Mouse (Mus musculus): ENCODE measurements around the gene Lamc1. TPM values are rescaled to one million over a fixed set of nuclear protein-coding genes. Genes with fewer than 3 reads are reported as not detected.
A peak's percentile ranks its signal among the peaks of the same experiment; 100 is the strongest.

Lamc1 gene
- polyA plus RNA-seq, 1 experiment from 2014 or later = 26.5 TPM

- ATAC-seq (ENCODE audit: low FRiP score) = no peak
- Histone ChIP-seq H3K27me3 (ENCODE audit: control insufficient read depth, insufficient read depth, low read length) (no peaks in the 10 kb centered on the region), H3K4me3 (ENCODE audit: low read depth, low read length) (no peak overlapping the region), H3K4me2 (no peak overlapping the region), H3K27ac (ENCODE audit: low read depth, low read length) (no peak overlapping the region), H3K4me1 (ENCODE audit: control insufficient read depth, insufficient read depth, low read length) (peaks cover 2% of the 10 kb centered on the region; the same call in 1 of the 2 replicates), H3K9ac (ENCODE audit: low read length) (no peak overlapping the region), H3K9me3 (ENCODE audit: control insufficient read depth, low read length) (no peaks in the 10 kb centered on the region), H3K36me3 (ENCODE audit: control insufficient read depth, insufficient read depth, low read length) (no peaks in the 10 kb centered on the region)
- DNase-seq (ENCODE audit: low spot score, missing footprints) = no peak
- whole genome bisulfite sequencing = 33% methylated on average over 4 of the region's 4 CpGs
Observed at GRCm38 (mm10) chr1:153281483-153281882, 51.1 kb downstream of the Lamc1 start.

DNA sequence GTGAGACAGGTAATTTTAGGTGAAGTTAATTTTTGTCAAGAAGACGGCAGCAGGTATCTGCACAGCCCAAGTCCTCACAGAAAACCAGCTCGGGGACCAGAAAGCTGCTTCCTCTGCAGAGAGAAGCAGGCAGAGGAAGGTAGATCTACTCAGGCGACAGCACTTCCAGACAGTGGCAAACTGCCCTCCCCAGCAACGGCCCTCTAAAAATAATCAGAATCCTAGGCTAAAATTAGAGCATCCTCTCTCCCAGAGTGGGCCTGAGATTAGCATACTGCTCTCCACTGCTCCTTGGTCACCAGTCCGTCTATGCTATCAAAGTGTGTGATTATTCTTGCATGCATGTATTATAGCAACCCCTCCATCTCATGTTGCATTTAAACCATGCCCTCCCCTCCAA is 52.2 kb downstream of the Lamc1 start:
- H3K9ac ChIP-seq (ENCODE audit: low read length) = no peak overlapping the region
- no peak overlapping the region for H3K4me3 ChIP-seq (ENCODE audit: low read depth, low read length)
- no peaks in the 10 kb centered on the region for H3K27me3 ChIP-seq (ENCODE audit: control insufficient read depth, insufficient read depth, low read length)
- 82% methylated on average over 5 of the region's 5 CpGs for WGBS
- H3K4me2 ChIP-seq = no peak overlapping the region
- DNase-seq (ENCODE audit: low spot score, missing footprints) (no peak), ATAC-seq (ENCODE audit: low FRiP score) (no peak)
- no peak overlapping the region for H3K27ac ChIP-seq (ENCODE audit: low read depth, low read length)
- H3K9me3 ChIP-seq (ENCODE audit: control insufficient read depth, low read length) = no peaks in the 10 kb centered on the region
- peaks cover 2% of the 10 kb centered on the region; the same call in 1 of the 2 replicates for H3K4me1 ChIP-seq (ENCODE audit: control insufficient read depth, insufficient read depth, low read length)
- H3K36me3 ChIP-seq (ENCODE audit: control insufficient read depth, insufficient read depth, low read length) = no peaks in the 10 kb centered on the region

DNA sequence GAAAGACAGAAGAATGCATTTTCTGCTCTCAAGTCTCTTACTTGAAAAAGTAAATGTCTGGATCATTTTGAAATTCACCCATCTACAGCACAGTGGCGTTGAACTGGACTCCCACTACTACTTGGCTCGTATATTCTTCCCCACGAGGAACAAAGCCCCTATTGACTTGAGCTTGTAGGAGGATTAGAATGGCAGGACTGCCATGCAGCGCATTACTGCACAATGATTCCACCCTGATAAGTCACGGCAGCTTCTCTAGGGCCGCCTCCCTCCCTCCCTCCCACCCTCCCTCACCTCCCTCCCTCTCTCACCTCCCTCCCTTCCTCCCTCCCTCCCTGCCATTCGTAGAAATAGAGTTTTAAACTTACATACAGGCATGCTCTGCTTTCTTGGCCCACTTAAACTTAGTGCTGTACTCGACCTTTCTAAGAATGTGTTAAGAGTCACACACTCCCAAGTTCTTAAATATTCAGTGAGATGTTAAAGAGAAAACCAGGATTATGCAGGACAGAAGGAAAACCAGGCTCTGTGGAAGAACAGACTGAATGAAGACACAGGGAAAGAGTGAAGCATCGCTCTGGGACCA is 54.5 kb downstream of the Lamc1 start:
- H3K36me3 ChIP-seq (ENCODE audit: control insufficient read depth, insufficient read depth, low read length) = no peaks in the 10 kb centered on the region
- WGBS = 35% methylated on average over 9 of the region's 9 CpGs
- H3K4me1 ChIP-seq (ENCODE audit: control insufficient read depth, insufficient read depth, low read length) = peaks cover 2% of the 10 kb centered on the region; the same call in 1 of the 2 replicates
- H3K9ac ChIP-seq (ENCODE audit: low read length) = no peak overlapping the region
- H3K4me3 ChIP-seq (ENCODE audit: low read depth, low read length) = no peak overlapping the region
- peak; percentile 72 for ATAC-seq (ENCODE audit: low FRiP score)
- H3K27ac ChIP-seq (ENCODE audit: low read depth, low read length) = no peak overlapping the region
- no peaks in the 10 kb centered on the region for H3K9me3 ChIP-seq (ENCODE audit: control insufficient read depth, low read length)
- no peak overlapping the region for H3K4me2 ChIP-seq
- DNase-seq (ENCODE audit: low spot score, missing footprints) = peak; percentile 86
- H3K27me3 ChIP-seq (ENCODE audit: control insufficient read depth, insufficient read depth, low read length) = no peaks in the 10 kb centered on the region

DNA sequence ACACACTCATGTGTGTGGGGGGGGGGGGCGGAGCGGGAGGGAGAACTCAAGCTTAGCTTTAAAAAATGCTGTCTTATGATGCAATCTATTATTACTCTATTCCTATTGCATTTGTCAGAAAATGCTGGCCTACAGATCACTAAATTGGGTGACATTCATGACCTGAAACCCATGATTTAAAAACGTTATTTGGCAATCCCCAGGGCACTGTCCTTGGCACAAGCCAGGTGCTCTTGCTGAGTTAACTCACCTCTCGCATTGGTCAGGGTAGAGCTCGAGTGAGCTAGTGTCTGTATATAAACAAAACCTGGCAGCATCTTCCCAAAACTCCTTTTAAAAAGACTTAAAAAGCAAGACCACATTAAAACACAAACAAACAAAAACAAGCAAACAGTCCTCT is 57.1 kb downstream of the Lamc1 start:
- DNase-seq (ENCODE audit: low spot score, missing footprints) (no peak), ATAC-seq (ENCODE audit: low FRiP score) (no peak)
- Histone ChIP-seq H3K9ac (ENCODE audit: low read length) (no peak overlapping the region), H3K27me3 (ENCODE audit: control insufficient read depth, insufficient read depth, low read length) (no peaks in the 10 kb centered on the region), H3K4me2 (no peak overlapping the region), H3K27ac (ENCODE audit: low read depth, low read length) (no peak overlapping the region), H3K9me3 (ENCODE audit: control insufficient read depth, low read length) (no peaks in the 10 kb centered on the region), H3K4me3 (ENCODE audit: low read depth, low read length) (no peak overlapping the region), H3K36me3 (ENCODE audit: control insufficient read depth, insufficient read depth, low read length) (no peaks in the 10 kb centered on the region), H3K4me1 (ENCODE audit: control insufficient read depth, insufficient read depth, low read length) (peaks cover 2% of the 10 kb centered on the region; the same call in 1 of the 2 replicates)
- WGBS = 88% methylated on average over 5 of the region's 5 CpGs

- DNase-seq (ENCODE audit: low spot score, missing footprints) (no peak), ATAC-seq (ENCODE audit: low FRiP score) (no peak)
- Histone ChIP-seq H3K27me3 (ENCODE audit: control insufficient read depth, insufficient read depth, low read length) (no peaks in the 10 kb centered on the region), H3K36me3 (ENCODE audit: control insufficient read depth, insufficient read depth, low read length) (no peaks in the 10 kb centered on the region), H3K9me3 (ENCODE audit: control insufficient read depth, low read length) (no peaks in the 10 kb centered on the region), H3K4me3 (ENCODE audit: low read depth, low read length) (no peak overlapping the region), H3K4me1 (ENCODE audit: control insufficient read depth, insufficient read depth, low read length) (peaks cover 2% of the 10 kb centered on the region; the same call in 1 of the 2 replicates), H3K9ac (ENCODE audit: low read length) (no peak overlapping the region), H3K27ac (ENCODE audit: low read depth, low read length) (no peak overlapping the region), H3K4me2 (no peak overlapping the region)
- 88% methylated on average over 6 of the region's 6 CpGs for WGBS
Observed at GRCm38 (mm10) chr1:153274611-153275010, 58.0 kb downstream of the Lamc1 start.

DNA sequence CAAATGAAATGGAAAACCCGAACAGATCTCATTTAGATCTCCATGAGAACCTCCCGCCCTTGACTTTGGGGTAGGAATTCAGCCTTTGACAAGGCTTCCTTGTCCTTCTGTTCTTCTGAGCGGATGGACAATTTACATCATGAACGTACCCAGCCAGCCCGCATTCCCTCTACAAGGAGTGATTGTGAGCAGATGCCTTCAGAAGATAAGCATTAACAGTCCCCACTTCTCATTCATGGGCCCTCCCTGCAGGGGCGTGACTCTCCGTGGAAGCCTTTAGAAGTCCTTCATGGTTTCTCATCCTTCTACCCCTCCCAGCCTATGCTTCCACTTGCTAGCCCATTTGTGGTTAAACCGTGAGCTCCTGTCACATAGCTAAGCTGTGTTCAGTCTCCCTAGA is 58.9 kb downstream of the Lamc1 start:
- WGBS = 78% methylated on average over 8 of the region's 8 CpGs
- ATAC-seq (ENCODE audit: low FRiP score) = no peak

GRCm38 (mm10) chr1:153270827-153271226 is 61.8 kb downstream of the Lamc1 start:
- DNase-seq (ENCODE audit: low spot score, missing footprints) (no peak), ATAC-seq (ENCODE audit: low FRiP score) (no peak)
- no peak overlapping the region for H3K4me3 ChIP-seq (ENCODE audit: low read depth, low read length)
- no peaks in the 10 kb centered on the region for H3K27me3 ChIP-seq (ENCODE audit: control insufficient read depth, insufficient read depth, low read length)
- H3K27ac ChIP-seq (ENCODE audit: low read depth, low read length) = no peak overlapping the region
- 94% methylated on average over 15 of the region's 15 CpGs for WGBS
- no peaks in the 10 kb centered on the region for H3K36me3 ChIP-seq (ENCODE audit: control insufficient read depth, insufficient read depth, low read length)
- H3K4me2 ChIP-seq = no peak overlapping the region
- no peak overlapping the region for H3K9ac ChIP-seq (ENCODE audit: low read length)
- no peaks in the 10 kb centered on the region for H3K9me3 ChIP-seq (ENCODE audit: control insufficient read depth, low read length)
- peaks cover 6% of the 10 kb centered on the region for H3K4me1 ChIP-seq (ENCODE audit: control insufficient read depth, insufficient read depth, low read length)

More for the DNA sequence above, 58.9 kb downstream of the Lamc1 start:
- H3K9me3 ChIP-seq (ENCODE audit: control insufficient read depth, low read length) = no peaks in the 10 kb centered on the region
- no peak for DNase-seq (ENCODE audit: low spot score, missing footprints)
- H3K9ac ChIP-seq (ENCODE audit: low read length) = no peak overlapping the region
- no peak overlapping the region for H3K4me2 ChIP-seq
- no peaks in the 10 kb centered on the region for H3K27me3 ChIP-seq (ENCODE audit: control insufficient read depth, insufficient read depth, low read length)
- peaks cover 2% of the 10 kb centered on the region; the same call in 1 of the 2 replicates for H3K4me1 ChIP-seq (ENCODE audit: control insufficient read depth, insufficient read depth, low read length)
- no peak overlapping the region for H3K27ac ChIP-seq (ENCODE audit: low read depth, low read length)
- no peaks in the 10 kb centered on the region for H3K36me3 ChIP-seq (ENCODE audit: control insufficient read depth, insufficient read depth, low read length)
- no peak overlapping the region for H3K4me3 ChIP-seq (ENCODE audit: low read depth, low read length)

DNA sequence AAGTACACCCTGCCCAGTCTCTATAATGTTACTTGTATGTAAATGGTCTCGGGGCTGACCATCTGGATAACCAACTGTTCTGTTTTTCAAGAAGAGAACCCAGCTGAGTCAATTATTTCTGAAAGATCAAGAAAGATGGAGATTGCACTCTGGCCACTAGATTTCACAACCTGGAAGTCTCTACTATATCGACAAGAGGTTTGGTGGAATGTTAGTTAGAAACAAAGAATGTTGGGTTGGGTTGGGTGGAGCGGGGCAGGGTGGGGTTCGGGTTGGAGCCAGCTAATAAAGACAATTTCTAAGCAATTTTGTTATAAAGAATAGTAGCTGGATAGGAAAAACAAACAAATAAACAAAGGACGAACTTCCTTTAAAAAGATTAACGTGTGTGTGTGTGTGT is 62.9 kb downstream of the Lamc1 start:
- H3K4me2 ChIP-seq = no peak overlapping the region
- DNase-seq (ENCODE audit: low spot score, missing footprints) = no peak

GRCm38 (mm10) chr1:153268806-153269309 is 63.7 kb downstream of the Lamc1 start:
- no peak overlapping the region for H3K27ac ChIP-seq (ENCODE audit: low read depth, low read length)
- H3K4me3 ChIP-seq (ENCODE audit: low read depth, low read length) = no peak overlapping the region
- no peaks in the 10 kb centered on the region for H3K27me3 ChIP-seq (ENCODE audit: control insufficient read depth, insufficient read depth, low read length)
- no peak overlapping the region for H3K4me2 ChIP-seq
- H3K9ac ChIP-seq (ENCODE audit: low read length) = no peak overlapping the region
- H3K36me3 ChIP-seq (ENCODE audit: control insufficient read depth, insufficient read depth, low read length) = no peaks in the 10 kb centered on the region
- ATAC-seq (ENCODE audit: low FRiP score) (no peak), DNase-seq (ENCODE audit: low spot score, missing footprints) (no peak)
- no peaks in the 10 kb centered on the region for H3K9me3 ChIP-seq (ENCODE audit: control insufficient read depth, low read length)
- WGBS = 85% methylated on average over 6 of the region's 6 CpGs
- H3K4me1 ChIP-seq (ENCODE audit: control insufficient read depth, insufficient read depth, low read length) = peaks cover 18% of the 10 kb centered on the region

More for the DNA sequence above, 62.9 kb downstream of the Lamc1 start:
- Histone ChIP-seq H3K27me3 (ENCODE audit: control insufficient read depth, insufficient read depth, low read length) (no peaks in the 10 kb centered on the region), H3K9ac (ENCODE audit: low read length) (no peak overlapping the region), H3K9me3 (ENCODE audit: control insufficient read depth, low read length) (no peaks in the 10 kb centered on the region), H3K4me3 (ENCODE audit: low read depth, low read length) (no peak overlapping the region), H3K36me3 (ENCODE audit: control insufficient read depth, insufficient read depth, low read length) (no peaks in the 10 kb centered on the region), H3K27ac (ENCODE audit: low read depth, low read length) (no peak overlapping the region), H3K4me1 (ENCODE audit: control insufficient read depth, insufficient read depth, low read length) (peaks cover 16% of the 10 kb centered on the region)
- no peak for ATAC-seq (ENCODE audit: low FRiP score)
- 91% methylated on average over 6 of the region's 6 CpGs for WGBS
